8 mouse cellular contexts compared by ENCODE assay signal in genomic region chr10:41518508-41518980, GRCm38 (mm10). TPM values are rescaled to one million over a fixed set of nuclear protein-coding genes. Genes with fewer than 3 reads are reported as not detected.
DNase-seq lines count a peak whose midpoint lies in the region; ATAC-seq and TF ChIP-seq lines count a peak whose summit lies in the region.

No protein-coding gene starts in this region.

- peak; percentile 73 for TF ChIP-seq CTCF in gastrocnemius, adult 2 months (IDR thresholded peaks at IDR 0.05)

- H3K4me2 ChIP-seq in intestine, embryonic 14.5 days (ENCODE audit: low read length) = peak overlapping the region; percentile 88

- peaks cover 5% of the 10 kb centered on the region; the same call in 1 of the 2 replicates for H3K36me3 ChIP-seq in intestine, embryonic 14.5 days (ENCODE audit: control insufficient read depth, insufficient read depth, low read length)

- peaks cover 16% of the 10 kb centered on the region for H3K4me1 ChIP-seq in intestine, embryonic 14.5 days (replicated peaks; ENCODE audit: control insufficient read depth, insufficient read depth, low read length)

- H3K27ac ChIP-seq in gastrocnemius, adult 2 months = peak overlapping the region; percentile 100
- H3K27ac ChIP-seq in intestine, embryonic 14.5 days (ENCODE audit: low read depth) = peak overlapping the region; percentile 98

- ATAC-seq in intestine, embryonic 14.5 days (replicated peaks; ENCODE audit: low FRiP score, low TSS enrichment, low read depth) = peak; percentile 69
- peak; percentile 62 for ATAC-seq in megakaryocyte progenitor cell, adult 5-6 weeks (replicated peaks; ENCODE audit: poor library complexity)

- H3K9ac ChIP-seq in intestine, embryonic 14.5 days (ENCODE audit: low read length) = peak overlapping the region; percentile 92

- H3K4me3 ChIP-seq in gastrocnemius, adult 2 months = peak overlapping the region; percentile 93
- H3K4me3 ChIP-seq in intestine, embryonic 14.5 days (ENCODE audit: low read depth, low read length) = peak overlapping the region; percentile 97

- WGBS in intestine, embryonic 14.5 days = under 1% methylated on average over 23 of the region's 23 CpGs

- H3K9me3 ChIP-seq in intestine, embryonic 14.5 days (ENCODE audit: control insufficient read depth, low read length) = no peaks in the 10 kb centered on the region

- DNase-seq in gastrocnemius, adult 18-20 months (ENCODE audit: low spot score) = peak; percentile 79
- no peak for DNase-seq in gastrocnemius, postnatal 10 days
- peak; percentile 80 to 83 for DNase-seq in cerebellum, postnatal 14 days
- peak; percentile 83 for DNase-seq in gastrocnemius, adult 2 months
- DNase-seq in intestine, embryonic 14.5 days (ENCODE audit: low spot score) = no peak
- DNase-seq in left cerebral cortex, postnatal 14 days (ENCODE audit: low spot score in 2 of 2) = peak; percentile 67 to 68
- DNase-seq in right cerebral cortex, postnatal 36 days (ENCODE audit: low spot score in 2 of 2) = peak; percentile 23 to 56

- intact Hi-C loops in gastrocnemius, adult 2 months (cut with DNase I) = loop anchor here (1.0 to 10.0 kb wide), 3 partner anchors 80 to 286 kb away; partner anchors contain the start of genes Cep57l1 and Sesn1
- intact Hi-C loops in left cerebral cortex, postnatal 14 days (cut with DNase I) = loop anchor here (1.0 to 10.0 kb wide), 2 partner anchors 164 to 776 kb away; no protein-coding TSS in a partner anchor

- H3K27me3 ChIP-seq in intestine, embryonic 14.5 days (replicated peaks; ENCODE audit: control insufficient read depth, insufficient read depth, low read length) = no peaks in the 10 kb centered on the region

RNA-seq across cellular contexts. Expression of gene Cd164, which starts 0.7 kb away (rescaled TPM):
- 100 to 1,000 TPM; 145 to 153 TPM for total RNA-seq in gastrocnemius, adult 18-20 months (2021)
- 100 to 1,000 TPM; 173 to 184 TPM for total RNA-seq in gastrocnemius, postnatal 10 days (2021)
- 100 to 1,000 TPM; 133 to 157 TPM for total RNA-seq in gastrocnemius, adult 2 months (2021)
- polyA plus RNA-seq in intestine, embryonic 14.5 days (2014; fragmentation: Nextera tagmentation; extraction: Ambion mirVana) = 180 and 184 TPM in 2 replicates
- total RNA-seq in left cerebral cortex, postnatal 14 days (2021) = 10 to 100 TPM; 56.1 to 57.1 TPM
- total RNA-seq in megakaryocyte progenitor cell, adult 5-6 weeks (2015) = 224 and 232 TPM in 2 replicates
- 115 and 172 TPM in 2 replicates for total RNA-seq in megakaryocyte progenitor cell, adult 5-6 weeks (2017)

RNA-seq across cellular contexts. Expression of gene Ppil6, which starts 28.3 kb away (rescaled TPM):
- not detected for total RNA-seq in gastrocnemius, adult 18-20 months (2021)
- not detected for total RNA-seq in gastrocnemius, postnatal 10 days (2021)
- total RNA-seq in gastrocnemius, adult 2 months (2021) = not detected
- polyA plus RNA-seq in intestine, embryonic 14.5 days (2014; fragmentation: Nextera tagmentation; extraction: Ambion mirVana) = 0.76 and 1.5 TPM in 2 replicates
- 1 to 10 TPM; 6.3 to 7.6 TPM for total RNA-seq in left cerebral cortex, postnatal 14 days (2021)
- total RNA-seq in megakaryocyte progenitor cell, adult 5-6 weeks (2015) = 1.1 TPM in 1 of 2 replicates, not detected in the other
- 1.5 TPM in 1 of 2 replicates, not detected in the other for total RNA-seq in megakaryocyte progenitor cell, adult 5-6 weeks (2017)

RNA-seq across cellular contexts. Expression of gene Smpd2, which starts 28.4 kb away (rescaled TPM):
- total RNA-seq in gastrocnemius, adult 18-20 months (2021) = 1 to 10 TPM; 9.2 to 9.9 TPM
- 10 to 100 TPM; 12.8 to 14.3 TPM for total RNA-seq in gastrocnemius, postnatal 10 days (2021)
- 10 to 100 TPM; 11.1 TPM for total RNA-seq in gastrocnemius, adult 2 months (2021)
- polyA plus RNA-seq in intestine, embryonic 14.5 days (2014; fragmentation: Nextera tagmentation; extraction: Ambion mirVana) = 55.5 and 60.8 TPM in 2 replicates
- total RNA-seq in left cerebral cortex, postnatal 14 days (2021) = 10 to 100 TPM; 20.8 to 24.7 TPM
- total RNA-seq in megakaryocyte progenitor cell, adult 5-6 weeks (2015) = 12.8 and 13.7 TPM in 2 replicates
- 8.1 and 20.0 TPM in 2 replicates for total RNA-seq in megakaryocyte progenitor cell, adult 5-6 weeks (2017)

RNA-seq across cellular contexts. Expression of gene Mical1, which starts 42.4 kb away (rescaled TPM):
- 1 to 10 TPM; 4.0 to 7.8 TPM for total RNA-seq in gastrocnemius, adult 18-20 months (2021)
- total RNA-seq in gastrocnemius, postnatal 10 days (2021) = 10 to 100 TPM; 17.3 to 26.9 TPM
- 1 to 10 TPM; 5.9 to 6.9 TPM for total RNA-seq in gastrocnemius, adult 2 months (2021)
- polyA plus RNA-seq in intestine, embryonic 14.5 days (2014; fragmentation: Nextera tagmentation; extraction: Ambion mirVana) = 29.5 and 30.1 TPM in 2 replicates
- total RNA-seq in left cerebral cortex, postnatal 14 days (2021) = 10 to 100 TPM; 19.4 to 27.0 TPM
- total RNA-seq in megakaryocyte progenitor cell, adult 5-6 weeks (2015) = 29.9 and 32.3 TPM in 2 replicates
- 39.1 and 40.7 TPM in 2 replicates for total RNA-seq in megakaryocyte progenitor cell, adult 5-6 weeks (2017)

Comparison
In these comparisons a context has a peak if more than half of its experiments do, and no peak if none do; other contexts are left out.
1. DNase-seq: peak in gastrocnemius, adult 18-20 months (single experiment), cerebellum, postnatal 14 days (2 of 2), gastrocnemius, adult 2 months (single experiment), left cerebral cortex, postnatal 14 days (2 of 2) and right cerebral cortex, postnatal 36 days (2 of 2); none in gastrocnemius, postnatal 10 days (single experiment) and intestine, embryonic 14.5 days (single experiment).